Comparison of ENCODE assay signal across 32 mouse cellular contexts in genomic region chr4:129582251-129582650, GRCm38 (mm10). TPM values are rescaled to one million over a fixed set of nuclear protein-coding genes. Genes with fewer than 3 reads are reported as not detected.
DNase-seq lines count a peak whose midpoint lies in the region; TF ChIP-seq lines count a peak whose summit lies in the region.
"Had no signal": no experiment of that assay in that cellular context is flagged by ENCODE, and none has a peak within 500 bp of the region (broad histone marks: within the 10 kb centered on the region; RNA-seq: fewer than 3 reads in every experiment).

No protein-coding gene starts in this region.

- intact Hi-C loops in gastrocnemius, postnatal 36 days (cut with DNase I) = no loop called here

- TF ChIP-seq CTCF in layer of hippocampus, adult 2 months (conservative IDR thresholded peaks at IDR 0.05) = peak; percentile 25; the same call in 1 of the 2 replicates
- peak; percentile 33 for TF ChIP-seq CTCF in E14TG2a.4 (conservative IDR thresholded peaks at IDR 0.05; ENCODE audit: low read length)

- no peaks in the 10 kb centered on the region for H3K36me3 ChIP-seq in E14TG2a.4 (ENCODE audit: insufficient read depth, low read length)
- H3K36me3 ChIP-seq: forebrain, embryonic 15.5 days; heart, embryonic 13.5 days; hindbrain, embryonic 10.5 days; hindbrain, embryonic 15.5 days; limb, embryonic 13.5 days; liver, embryonic 13.5 days had no signal

- H3K4me3 ChIP-seq in layer of hippocampus, adult 2 months = no peak overlapping the region
- H3K4me3 ChIP-seq in E14TG2a.4 (replicated peaks; ENCODE audit: low read length) = no peak overlapping the region
- H3K4me3 ChIP-seq: forebrain, embryonic 15.5 days; gastrocnemius, adult 2 months; heart, embryonic 13.5 days; hindbrain, embryonic 10.5 days; hindbrain, embryonic 15.5 days; left cerebral cortex, adult 2 months; limb, embryonic 13.5 days; liver, embryonic 13.5 days had no signal

- no peaks in the 10 kb centered on the region for H3K9me3 ChIP-seq in E14TG2a.4 (ENCODE audit: low read length)
- H3K9me3 ChIP-seq: forebrain, embryonic 15.5 days; heart, embryonic 13.5 days; hindbrain, embryonic 10.5 days; hindbrain, embryonic 15.5 days; limb, embryonic 13.5 days; liver, embryonic 13.5 days had no signal

- DNase-seq in layer of hippocampus, adult 2 months (ENCODE audit: low spot score in 2 of 2) = no peak
- no peak for DNase-seq in layer of hippocampus, postnatal 36 days
- DNase-seq in 416B (ENCODE audit: low read depth) = peak; percentile 47
- peak; percentile 77 for DNase-seq in ZHBTc4 (ENCODE audit: low read depth, low spot score)
- no peak for DNase-seq in gastrocnemius, postnatal 36 days
- no peak for DNase-seq in adrenal gland, adult 8-10 months
- DNase-seq: adrenal gland, postnatal 14 days; B cell, adult 2 months; cerebellum, adult 11 months; cerebellum, adult 9-10 months; cerebellum, postnatal 36 days; gastrocnemius, adult 2 months; heart, postnatal 10 days; kidney, adult 8-10 months; kidney, postnatal 14 days; liver, embryonic 13.5 days; lung, embryonic 14.5 days; lung, postnatal 14 days; midbrain, embryonic 14.5 days; right cerebral cortex, postnatal 25 days; thymus, adult 18-20 months; thymus, postnatal 4 days had no signal

- H3K27ac ChIP-seq in layer of hippocampus, adult 2 months = no peak overlapping the region
- H3K27ac ChIP-seq: forebrain, embryonic 15.5 days; gastrocnemius, adult 2 months; heart, embryonic 13.5 days; hindbrain, embryonic 10.5 days; hindbrain, embryonic 15.5 days; left cerebral cortex, adult 2 months; limb, embryonic 13.5 days; liver, embryonic 13.5 days had no signal

- no peaks in the 10 kb centered on the region for H3K27me3 ChIP-seq in E14TG2a.4 (ENCODE audit: insufficient read depth, low read length)
- H3K27me3 ChIP-seq: hindbrain, embryonic 15.5 days; limb, embryonic 13.5 days had no signal

- peaks cover 38% of the 10 kb centered on the region for H3K4me1 ChIP-seq in E14TG2a.4 (replicated peaks; ENCODE audit: low read depth, low read length)

RNA-seq across cellular contexts. Expression of gene Fam167b, which starts 3.9 kb away (rescaled TPM):
- under 1 TPM; 0.41 to 0.83 TPM for total RNA-seq in layer of hippocampus, adult 2 months (2021)
- total RNA-seq in layer of hippocampus, postnatal 36 days (2021) = under 1 TPM in 1 of 2 experiments, not detected in 1; 0.65 TPM
- total RNA-seq in gastrocnemius, postnatal 36 days (2021) = not detected
- total RNA-seq in adrenal gland, adult 8-10 months (2022) = 10 to 100 TPM; 25.5 to 43.5 (median 29.0) TPM
- total RNA-seq: gastrocnemius, adult 2 months; layer of hippocampus, postnatal 10 days; monocyte, adult 5-6 weeks; neutrophil, adult 5-6 weeks had no signal

RNA-seq across cellular contexts. Expression of gene Lck, which starts 8.8 kb away (rescaled TPM):
- 1 to 10 TPM; 2.8 to 6.2 TPM for total RNA-seq in layer of hippocampus, adult 2 months (2021)
- total RNA-seq in layer of hippocampus, postnatal 36 days (2021) = 1 to 10 TPM; 2.7 to 2.8 TPM
- 1 to 10 TPM in 1 of 2 experiments, not detected in 1; 6.2 TPM for total RNA-seq in gastrocnemius, postnatal 36 days (2021)
- total RNA-seq in adrenal gland, adult 8-10 months (2022) = 1 to 10 TPM; 1.9 to 3.5 (median 2.6) TPM
- total RNA-seq: gastrocnemius, adult 2 months had no signal

RNA-seq across cellular contexts. Expression of gene Eif3i, which starts 18.2 kb away (rescaled TPM):
- total RNA-seq in layer of hippocampus, adult 2 months (2021) = 100 to 1,000 TPM; 117 to 120 TPM
- total RNA-seq in layer of hippocampus, postnatal 36 days (2021) = 100 to 1,000 TPM; 121 to 122 TPM
- total RNA-seq in gastrocnemius, postnatal 36 days (2021) = 100 to 1,000 TPM; 116 to 135 TPM
- total RNA-seq in adrenal gland, adult 8-10 months (2022) = 100 to 1,000 TPM; 174 to 190 (median 182) TPM

RNA-seq across cellular contexts. Expression of gene Tmem234, which starts 18.2 kb away (rescaled TPM):
- total RNA-seq in layer of hippocampus, adult 2 months (2021) = 10 to 100 TPM; 83.1 to 86.2 TPM
- total RNA-seq in layer of hippocampus, postnatal 36 days (2021) = 10 to 100 TPM; 79.1 to 81.4 TPM
- 10 to 100 TPM; 29.3 to 30.0 TPM for total RNA-seq in gastrocnemius, postnatal 36 days (2021)
- total RNA-seq in adrenal gland, adult 8-10 months (2022) = 100 to 1,000 TPM; 104 to 120 (median 109) TPM

RNA-seq across cellular contexts. Expression of gene Dcdc2b, which starts 31.8 kb away (rescaled TPM):
- total RNA-seq in layer of hippocampus, adult 2 months (2021) = 1 to 10 TPM; 5.7 to 7.4 TPM
- 1 to 10 TPM; 6.0 to 7.7 TPM for total RNA-seq in layer of hippocampus, postnatal 36 days (2021)
- total RNA-seq in gastrocnemius, postnatal 36 days (2021) = under 1 TPM; 0.51 to 0.62 TPM
- total RNA-seq in adrenal gland, adult 8-10 months (2022) = 1 to 10 TPM; 1.4 to 4.2 (median 2.8) TPM
- total RNA-seq: monocyte, adult 5-6 weeks had no signal

Comparison
In these comparisons a context has a peak if more than half of its experiments do, and no peak if none do; other contexts are left out.
1. DNase-seq: peak in 416B (single experiment) and ZHBTc4 (single experiment); none in layer of hippocampus, adult 2 months (0 of 2), layer of hippocampus, postnatal 36 days (0 of 2), gastrocnemius, postnatal 36 days (0 of 2) and adrenal gland, adult 8-10 months (single experiment).
2. RNA of gene Fam167b, which starts 3.9 kb away (total RNA-seq): 25.5 to 43.5 TPM in adrenal gland, adult 8-10 months; 0.41 to 0.83 TPM in layer of hippocampus, adult 2 months, 0.65 TPM in layer of hippocampus, postnatal 36 days and not detected in gastrocnemius, postnatal 36 days; every median in the first group is over 10 times any median in the second.